Mouse (Mus musculus): Measurements from ENCODE around the gene Tgfa.

DNA sequence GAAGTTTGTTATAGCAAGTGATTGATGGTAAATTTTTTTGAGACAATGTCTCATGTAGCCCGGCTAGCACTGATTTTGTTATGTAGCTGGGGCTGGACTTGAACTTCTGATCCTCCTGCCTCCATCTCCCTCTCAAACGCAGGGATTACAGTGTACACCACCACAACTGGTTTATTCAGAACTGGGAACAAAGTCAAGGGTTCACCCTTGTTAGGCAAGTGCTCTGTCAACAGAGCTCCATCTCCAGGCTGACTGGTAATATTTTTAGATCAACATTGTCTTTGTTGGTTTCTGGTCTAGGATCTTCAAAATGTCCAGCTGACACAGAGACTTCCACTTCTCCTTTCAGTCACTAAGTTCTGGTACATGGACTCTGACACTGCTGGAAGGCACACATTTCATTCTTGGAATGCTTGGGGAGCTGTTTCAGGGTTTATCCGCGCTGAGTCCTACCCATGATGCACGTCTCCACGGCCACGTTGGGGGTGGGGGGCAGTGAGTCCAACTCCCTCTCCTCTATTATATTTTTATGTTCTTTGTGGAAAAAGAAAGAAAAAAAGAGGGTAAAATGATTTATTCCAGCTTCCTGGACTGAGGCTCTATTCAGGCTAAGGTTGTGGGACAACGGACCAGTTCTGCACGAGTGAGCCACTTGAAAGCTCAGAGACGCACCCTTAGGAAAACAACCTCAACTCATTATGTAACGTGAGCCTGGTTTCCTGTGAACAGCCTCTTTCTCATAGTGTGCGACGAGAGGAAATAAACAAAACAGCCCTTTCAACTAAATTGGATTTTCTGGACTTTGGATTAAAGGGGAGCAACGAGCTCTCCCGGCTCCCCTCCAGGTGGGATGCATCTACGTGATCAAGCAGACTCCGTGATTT, 14.4 kb downstream of the Tgfa start:
- TF ChIP-seq CTCF (IDR thresholded peaks at IDR 0.05) (no peak), POLR2A (IDR thresholded peaks at IDR 0.05; ENCODE audit: insufficient read depth, low read depth, low read length) (no peak)
